Mouse (Mus musculus): Measurements from ENCODE around the gene Tmco1. TPM values are rescaled to one million over a fixed set of nuclear protein-coding genes. Genes with fewer than 3 reads are reported as not detected.

The Tmco1 gene
- polyA plus RNA-seq, 3 experiments from 2014 or later: 100 to 124 (median 106) TPM

DNA sequence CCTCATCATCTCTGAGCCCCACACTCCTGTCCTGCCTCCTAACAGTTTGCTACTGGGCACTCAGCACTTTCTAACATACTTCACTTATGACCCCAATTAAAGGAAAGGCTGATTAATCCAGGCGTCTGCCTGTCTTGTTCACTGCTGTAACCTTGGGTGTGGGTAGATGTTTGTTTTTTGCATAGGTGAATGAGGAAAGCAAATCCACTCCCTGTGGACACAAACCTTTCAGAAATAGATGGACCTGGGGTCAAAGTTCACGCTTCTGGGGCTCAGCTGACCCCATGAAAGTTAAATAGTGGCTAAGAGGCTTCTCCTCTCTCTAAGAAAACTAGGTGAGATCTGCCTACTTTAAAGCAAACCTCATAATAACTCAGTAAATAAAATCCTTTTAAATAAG is 66.8 kb downstream of the Tmco1 start:
- ATAC-seq: no peak

DNA sequence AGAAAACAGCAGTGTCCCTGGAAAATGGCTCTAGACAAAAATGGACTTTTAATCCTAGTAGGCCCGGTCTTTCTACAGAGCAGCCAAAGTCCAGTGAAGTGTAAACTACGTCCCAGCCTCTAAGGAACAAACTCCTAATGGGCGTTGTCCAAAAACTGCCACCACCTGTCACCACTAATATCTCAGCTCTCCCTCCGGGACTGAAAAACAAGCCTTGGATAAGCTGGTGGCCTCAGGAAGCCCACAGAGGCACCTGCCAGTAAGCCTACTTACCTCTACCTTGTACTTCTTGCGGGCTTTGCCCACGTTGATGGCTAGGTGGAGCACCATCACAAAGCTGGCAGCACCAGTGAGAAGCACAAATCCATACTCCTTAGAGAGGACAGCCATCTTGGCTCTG is 69.8 kb downstream of the Tmco1 start:
- no peak for ATAC-seq

- no peak for ATAC-seq
Observed at GRCm38 (mm10) chr1:167379751-167380150, 71.6 kb downstream of the Tmco1 start.

DNA sequence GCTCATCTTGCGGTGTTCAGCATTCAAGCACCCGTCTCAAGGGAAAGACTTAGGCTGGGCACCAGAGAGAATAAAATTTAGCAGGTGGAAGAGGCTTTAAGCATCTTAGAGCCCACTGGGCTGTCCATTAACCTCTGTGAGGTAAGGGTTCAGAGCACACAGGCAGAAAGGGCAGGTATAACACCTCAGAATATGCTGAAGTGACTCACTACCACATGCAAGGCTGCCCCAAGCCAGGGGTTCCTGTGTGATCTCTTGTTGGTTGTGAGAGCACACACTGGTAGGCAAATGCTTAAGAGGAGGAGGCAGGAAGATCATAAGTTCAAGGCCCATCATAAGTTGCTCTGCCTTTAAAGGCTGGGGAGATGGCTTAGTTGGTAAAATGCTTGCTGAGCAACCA is 72.0 kb downstream of the Tmco1 start:
- ATAC-seq: no peak

- ATAC-seq: no peak
Observed at GRCm38 (mm10) chr1:167381050-167382015, 73.2 kb downstream of the Tmco1 start.

DNA sequence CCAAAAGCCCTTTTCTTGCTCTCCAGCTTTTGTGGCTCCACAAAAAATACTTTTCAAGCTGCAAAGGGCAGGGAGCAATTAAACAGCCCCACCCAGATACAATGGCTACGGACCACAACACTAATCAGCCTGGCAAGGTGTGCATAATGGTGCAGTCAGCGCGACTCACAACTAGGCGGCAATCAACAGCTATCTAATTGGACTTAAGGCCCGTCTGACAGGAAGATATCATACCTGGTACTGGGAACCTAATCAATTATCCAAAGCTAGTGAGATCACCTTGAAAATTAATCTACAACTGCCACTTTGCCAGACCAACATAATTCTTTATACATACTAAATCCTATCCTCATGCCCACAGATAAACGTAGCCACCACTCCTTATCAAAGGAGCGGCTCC is 74.1 kb downstream of the Tmco1 start:
- ATAC-seq: no peak

DNA sequence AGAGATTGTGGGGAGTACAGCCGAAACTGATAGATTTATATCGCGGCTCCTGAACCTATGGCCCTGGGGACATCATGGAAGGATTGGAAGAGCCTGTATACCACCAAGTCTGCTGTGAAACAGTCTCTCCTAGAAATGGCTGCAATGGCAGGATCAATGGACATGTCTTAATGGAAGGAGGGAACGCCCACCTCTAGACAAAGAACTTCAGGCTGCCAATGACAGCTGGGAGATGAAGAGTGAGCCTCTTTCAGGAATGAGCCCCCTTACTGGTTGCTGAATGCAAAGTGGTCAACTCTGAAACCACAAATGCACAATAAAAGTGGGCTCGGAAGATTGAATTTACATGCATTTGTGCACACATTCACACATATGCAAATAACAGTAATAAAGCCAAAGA is 74.6 kb downstream of the Tmco1 start:
- no peak for ATAC-seq

GRCm38 (mm10) chr1:167383178-167383577 is 75.0 kb downstream of the Tmco1 start:
- ATAC-seq: no peak

Other genes with a start within 250 kb of the Tmco1 start
- 10 to 100 TPM; 22.3 to 28.8 (median 23.2) TPM for gene Uck2, start 23.1 kb upstream of the Tmco1 start, polyA plus RNA-seq (2017; shearing (Covaris generic))
- gene Aldh9a1, start 41.6 kb downstream of the Tmco1 start, polyA plus RNA-seq (2017; shearing (Covaris generic)): 10 to 100 TPM; 47.7 to 61.2 (median 56.2) TPM
- 1 to 10 TPM; 1.3 to 4.7 (median 1.8) TPM for gene Mgst3, start 85.5 kb downstream of the Tmco1 start, polyA plus RNA-seq (2017; shearing (Covaris generic))
- not detected for gene Lrrc52, start 158.4 kb downstream of the Tmco1 start, polyA plus RNA-seq (2017; shearing (Covaris generic))